Mouse (Mus musculus) forebrain, embryonic 10.5 days (tissue): ENCODE data around the gene St7. TPM values are rescaled to one million over a fixed set of nuclear protein-coding genes. Genes with fewer than 3 reads are reported as not detected.

Experiments used
- DNase-seq: peaks from one replicate; pipeline ENCODE4 v3.0.0-alpha.2; 2017; ENCODE audit warnings: low spot score; ENCODE audit errors: extremely low spot score
- H3K27ac ChIP-seq: fragments of 300-500 bp; sonication (generic); 2 replicates; pipeline ENCODE4 v1.5.1; 2016; ENCODE audit warnings: mild to moderate bottlenecking
- H3K27me3 ChIP-seq: fragments of 300-500 bp; sonication (generic); 2 replicates; pipeline ENCODE4 v1.6.1; 2016; ENCODE audit warnings: mild to moderate bottlenecking; ENCODE audit not compliant: poor library complexity, severe bottlenecking
- H3K36me3 ChIP-seq: fragments of 300-500 bp; sonication (generic); replicated peaks from 2 replicates; pipeline ENCODE4 v1.6.1; 2016; ENCODE audit warnings: mild to moderate bottlenecking, moderate library complexity
- H3K4me1 ChIP-seq: fragments of 300-500 bp; sonication (generic); 2 replicates; pipeline ENCODE4 v1.6.1; 2016
- H3K4me3 ChIP-seq: fragments of 300-500 bp; sonication (generic); 2 replicates; pipeline ENCODE4 v1.5.1; 2016; ENCODE audit warnings: mild to moderate bottlenecking, moderate library complexity
- H3K9me3 ChIP-seq: fragments of 300-500 bp; sonication (generic); 2 replicates; pipeline ENCODE4 v1.6.1; 2016; ENCODE audit warnings: mild to moderate bottlenecking, moderate library complexity
- WGBS: fragments of 180-500 bp; shearing (Covaris S2); methylation state at CpG from one replicate; pipeline ENCODE4 v1.1.7; 2016; 5-methylcytosine and 5-hydroxymethylcytosine counted together
- polyA plus RNA-seq: library from polyadenylated mRNA; unstranded; fragments of >200 nt; fragmentation: Nextera tagmentation; extraction: Ambion mirVana; gene quantifications from 2 replicates; pipeline ENCODE4 v1.2.1, GENCODE M21; 2016

Gene St7
- polyA plus RNA-seq, 1 experiment from 2014 or later: 22.9 TPM

- Histone ChIP-seq H3K36me3 (no peaks in the 10 kb centered on the region), H3K4me1 (peaks cover 30% of the 10 kb centered on the region), H3K9me3 (no peaks in the 10 kb centered on the region), H3K27ac (no peak overlapping the region), H3K4me3 (no peak overlapping the region), H3K27me3 (no peaks in the 10 kb centered on the region)
- no peak for DNase-seq
- 71% methylated on average over 2 of the region's 2 CpGs for WGBS
These were observed 121.4 kb downstream of the St7 start for GRCm38 (mm10) chr6:17814074-17814649.

DNA sequence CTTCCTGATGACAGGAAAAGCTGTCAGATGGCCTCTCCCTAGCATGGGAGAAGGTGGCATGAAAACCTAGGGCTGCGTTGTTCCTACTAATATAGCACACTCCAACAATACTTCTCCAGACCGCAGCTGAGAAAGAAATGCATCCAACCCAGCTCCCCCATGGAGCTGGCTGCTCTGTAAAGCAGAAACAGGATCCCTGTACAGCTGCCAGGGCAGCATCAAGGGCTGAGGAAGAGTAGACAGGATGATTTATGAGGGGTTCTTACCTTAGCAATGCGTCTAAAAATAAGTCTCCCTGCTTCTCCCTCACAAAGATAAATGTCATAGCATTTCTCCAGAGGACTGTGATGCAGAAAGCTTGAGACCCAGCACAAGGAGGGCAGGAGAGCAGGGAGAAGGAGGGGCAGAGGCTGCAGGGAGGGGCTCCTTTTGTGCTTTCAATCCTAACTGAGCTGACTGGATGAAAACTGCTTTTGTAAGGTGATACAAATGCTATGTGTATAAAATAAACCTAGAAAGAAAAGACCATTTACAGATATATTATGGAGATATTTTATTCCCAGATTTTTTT is 124.2 kb downstream of the St7 start:
- Histone ChIP-seq H3K9me3 (no peaks in the 10 kb centered on the region), H3K4me1 (peaks cover 30% of the 10 kb centered on the region), H3K27ac (peak overlapping the region; percentile 58; the same call in 1 of the 2 replicates), H3K4me3 (no peak overlapping the region), H3K27me3 (no peaks in the 10 kb centered on the region), H3K36me3 (no peaks in the 10 kb centered on the region; the same call in 1 of the 2 replicates)
- 37% methylated on average over 3 of the region's 3 CpGs for WGBS
- DNase-seq: no peak

DNA sequence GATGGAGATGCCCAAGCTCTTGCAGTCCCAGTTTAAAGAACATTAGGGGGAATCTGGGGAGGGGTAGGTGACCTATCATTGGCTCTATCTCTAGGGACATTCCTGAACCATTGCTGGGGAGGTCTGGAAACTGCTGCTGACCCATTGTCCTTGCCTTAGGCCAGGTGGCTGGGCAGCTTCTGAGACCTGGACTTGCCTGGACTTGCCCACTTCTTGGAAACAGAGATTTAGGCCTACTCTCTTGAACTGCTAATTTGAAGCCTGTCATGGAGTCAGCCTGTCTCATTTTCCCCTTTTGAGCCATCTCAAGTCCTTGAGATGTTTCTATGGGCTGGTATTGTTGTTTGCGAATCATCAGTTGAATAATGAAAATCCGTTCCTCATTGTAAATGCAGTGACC is 130.9 kb downstream of the St7 start:
- Histone ChIP-seq H3K4me1 (no peaks in the 10 kb centered on the region), H3K27me3 (no peaks in the 10 kb centered on the region), H3K36me3 (peaks cover 6% of the 10 kb centered on the region; the same call in 1 of the 2 replicates), H3K27ac (no peak overlapping the region), H3K9me3 (no peaks in the 10 kb centered on the region), H3K4me3 (no peak overlapping the region)
- DNase-seq: no peak
- 93% methylated on average over 2 of the region's 2 CpGs for WGBS

DNA sequence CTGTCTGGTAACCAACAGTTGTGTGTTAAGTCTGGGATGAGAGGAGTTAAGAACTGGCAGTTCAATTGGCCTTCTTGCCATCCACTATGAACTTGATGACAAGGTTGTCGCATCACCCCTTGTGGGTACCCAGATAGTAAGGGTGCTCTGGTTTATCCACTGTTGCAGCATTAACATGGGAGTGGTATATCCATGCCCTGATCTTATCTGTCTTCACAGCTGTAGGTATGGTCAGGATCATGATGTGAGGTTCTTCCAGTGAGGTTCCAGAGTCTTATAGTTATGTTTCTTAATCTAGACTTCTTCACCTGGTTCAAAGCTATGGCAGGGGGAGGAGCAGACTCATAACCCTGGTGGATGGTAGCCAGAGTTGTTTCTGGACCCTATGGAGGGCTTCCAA is 132.0 kb downstream of the St7 start:
- no peaks in the 10 kb centered on the region for H3K27me3 ChIP-seq
- 82% methylated on average over 1 of the region's 1 CpGs for WGBS
- no peak for DNase-seq

GRCm38 (mm10) chr6:17828382-17828781 is 135.6 kb downstream of the St7 start:
- Histone ChIP-seq H3K4me3 (no peak overlapping the region), H3K9me3 (peaks cover 8% of the 10 kb centered on the region; the same call in 1 of the 2 replicates), H3K4me1 (no peaks in the 10 kb centered on the region), H3K27ac (no peak overlapping the region), H3K27me3 (no peaks in the 10 kb centered on the region), H3K36me3 (peaks cover 20% of the 10 kb centered on the region)
- WGBS: 85% methylated on average over 4 of the region's 4 CpGs
- no peak for DNase-seq

More for the DNA sequence above, 132.0 kb downstream of the St7 start:
- no peak overlapping the region for H3K4me3 ChIP-seq
- no peaks in the 10 kb centered on the region for H3K9me3 ChIP-seq
- no peak overlapping the region for H3K27ac ChIP-seq
- peaks cover 10% of the 10 kb centered on the region for H3K36me3 ChIP-seq
- H3K4me1 ChIP-seq: no peaks in the 10 kb centered on the region

- no peaks in the 10 kb centered on the region for H3K27me3 ChIP-seq
- H3K36me3 ChIP-seq: peaks cover 20% of the 10 kb centered on the region
- no peak overlapping the region for H3K4me3 ChIP-seq
- no peak overlapping the region for H3K27ac ChIP-seq
- DNase-seq: no peak
- H3K9me3 ChIP-seq: peaks cover 8% of the 10 kb centered on the region; the same call in 1 of the 2 replicates
- 98% methylated on average over 1 of the region's 1 CpGs for WGBS
- H3K4me1 ChIP-seq: no peaks in the 10 kb centered on the region
These were observed 137.2 kb downstream of the St7 start for GRCm38 (mm10) chr6:17829981-17830380.

DNA sequence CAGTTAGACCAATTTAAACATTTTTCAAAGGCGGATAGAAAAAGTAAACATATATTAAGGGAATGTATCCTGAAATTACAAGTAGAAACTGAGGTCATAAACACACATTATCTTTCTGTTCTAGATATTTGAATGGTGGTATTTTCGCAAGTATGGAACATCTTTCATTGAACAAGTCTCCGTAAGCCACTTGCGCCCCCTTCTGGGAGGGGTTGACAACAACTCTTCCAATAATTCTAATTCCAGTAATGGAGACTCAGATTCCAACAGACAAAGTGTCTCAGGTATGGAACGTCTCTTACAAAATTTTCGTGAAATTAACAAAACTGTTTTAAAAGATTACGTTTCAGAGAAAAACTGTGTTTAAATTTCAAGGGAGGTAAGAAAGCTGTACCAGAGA is 141.8 kb downstream of the St7 start:
- DNase-seq: peak; percentile 36
- H3K4me3 ChIP-seq: no peak overlapping the region
- peaks cover 11% of the 10 kb centered on the region for H3K36me3 ChIP-seq
- WGBS: 38% methylated on average over 7 of the region's 7 CpGs
- H3K27ac ChIP-seq: no peak overlapping the region
- no peaks in the 10 kb centered on the region for H3K4me1 ChIP-seq
- peaks cover 8% of the 10 kb centered on the region; the same call in 1 of the 2 replicates for H3K9me3 ChIP-seq
- no peaks in the 10 kb centered on the region for H3K27me3 ChIP-seq

DNA sequence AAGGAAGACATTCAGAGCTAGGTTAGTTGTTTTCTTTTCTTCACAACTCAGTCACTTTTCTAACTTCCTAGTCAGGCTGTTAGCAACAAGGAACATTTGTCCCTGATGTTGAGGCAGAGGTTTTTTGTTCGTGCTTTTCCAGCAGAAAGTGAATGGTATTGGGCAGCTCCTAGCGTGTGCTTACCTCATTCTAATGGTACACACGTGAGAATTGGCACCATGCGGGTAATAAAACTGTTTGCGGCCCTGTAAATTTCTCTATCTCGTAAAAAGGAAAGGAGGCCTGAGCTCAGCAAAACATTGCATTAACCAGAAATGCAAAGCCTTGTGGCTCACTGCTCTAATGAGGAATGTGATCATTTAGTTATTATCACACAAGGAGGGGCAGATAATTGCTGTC is 143.0 kb downstream of the St7 start:
- H3K9me3 ChIP-seq: no peaks in the 10 kb centered on the region
- 90% methylated on average over 6 of the region's 6 CpGs for WGBS
- H3K27me3 ChIP-seq: no peaks in the 10 kb centered on the region
- peaks cover 9% of the 10 kb centered on the region for H3K36me3 ChIP-seq
- H3K4me3 ChIP-seq: no peak overlapping the region
- H3K27ac ChIP-seq: no peak overlapping the region
- no peak for DNase-seq
- H3K4me1 ChIP-seq: no peaks in the 10 kb centered on the region

DNA sequence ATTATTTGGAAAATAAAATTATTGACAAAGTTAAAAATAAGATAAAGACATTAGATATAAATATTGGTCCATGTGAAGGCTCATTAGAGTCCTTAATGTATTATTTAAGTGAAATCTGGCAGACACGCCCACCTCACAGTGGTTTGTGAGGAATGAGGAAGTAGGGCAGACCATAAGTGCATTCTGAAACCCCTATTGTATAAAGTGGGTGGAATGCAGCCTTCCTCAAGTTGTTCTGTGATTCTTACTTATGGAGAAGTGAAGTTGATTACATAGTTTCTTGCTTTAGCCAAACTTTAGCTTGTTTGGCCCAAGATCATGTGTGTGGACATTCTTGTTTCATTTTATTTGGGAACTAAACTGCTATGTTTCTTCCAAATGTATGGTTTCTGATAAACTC is 144.9 kb downstream of the St7 start:
- Histone ChIP-seq H3K4me1 (no peaks in the 10 kb centered on the region), H3K27me3 (no peaks in the 10 kb centered on the region), H3K9me3 (no peaks in the 10 kb centered on the region), H3K27ac (no peak overlapping the region), H3K36me3 (peaks cover 11% of the 10 kb centered on the region), H3K4me3 (no peak overlapping the region)
- WGBS: 89% methylated on average over 1 of the region's 1 CpGs
- no peak for DNase-seq

DNA sequence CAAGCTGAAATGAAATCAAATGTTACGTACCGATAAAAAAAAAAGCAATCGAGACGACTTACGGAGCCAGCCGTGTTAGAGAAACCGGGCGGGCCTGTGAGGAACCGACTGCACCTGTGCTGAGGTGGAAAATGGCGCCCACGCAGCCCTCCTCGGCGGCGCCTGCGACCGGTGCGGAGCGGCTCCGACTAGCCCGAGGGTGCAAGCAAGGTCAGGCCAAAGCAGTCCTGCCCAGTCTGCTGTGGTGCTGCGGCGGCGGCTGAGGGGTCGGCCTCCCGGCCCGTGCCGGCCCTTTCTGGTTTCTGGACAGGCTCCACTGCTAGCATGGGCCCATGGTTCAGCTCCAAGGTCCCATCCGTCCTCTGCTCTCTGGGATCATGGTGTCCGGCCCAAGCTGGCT is 147.7 kb downstream of the St7 start:
- H3K9me3 ChIP-seq: no peaks in the 10 kb centered on the region
- no peaks in the 10 kb centered on the region for H3K4me1 ChIP-seq
- no peaks in the 10 kb centered on the region for H3K27me3 ChIP-seq
- H3K27ac ChIP-seq: no peak overlapping the region
- H3K4me3 ChIP-seq: no peak overlapping the region
- DNase-seq: no peak
- 81% methylated on average over 29 of the region's 29 CpGs for WGBS
- peaks cover 11% of the 10 kb centered on the region for H3K36me3 ChIP-seq

- Histone ChIP-seq H3K27ac (no peak overlapping the region), H3K4me1 (no peaks in the 10 kb centered on the region), H3K9me3 (no peaks in the 10 kb centered on the region), H3K36me3 (peaks cover 16% of the 10 kb centered on the region), H3K4me3 (no peak overlapping the region), H3K27me3 (no peaks in the 10 kb centered on the region)
- no peak for DNase-seq
- 34% methylated on average over 3 of the region's 3 CpGs for WGBS
These were observed 150.0 kb downstream of the St7 start for GRCm38 (mm10) chr6:17842759-17843158.

DNA sequence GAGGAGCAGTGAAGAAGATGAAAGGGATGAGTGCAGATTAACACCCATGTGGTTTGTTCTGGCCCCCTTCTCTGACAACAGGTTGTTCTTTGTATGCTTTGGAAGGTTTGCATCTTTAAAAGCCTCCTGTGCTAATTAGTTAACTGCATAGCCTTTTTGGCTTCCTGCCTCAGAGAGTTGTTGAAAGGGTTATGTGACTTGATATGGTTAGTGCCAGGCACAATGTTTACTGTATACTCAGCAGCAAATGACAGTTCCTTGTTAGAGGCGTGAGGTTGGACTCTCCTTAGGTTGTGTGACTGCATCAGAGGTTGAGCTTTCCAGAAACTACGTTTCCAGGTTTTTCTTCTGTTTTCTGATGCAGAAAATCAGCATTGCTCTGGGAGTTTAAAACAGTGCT is 158.6 kb downstream of the St7 start:
- DNase-seq: no peak
- Histone ChIP-seq H3K4me3 (no peak overlapping the region), H3K27ac (no peak overlapping the region), H3K9me3 (no peaks in the 10 kb centered on the region), H3K36me3 (peaks cover 14% of the 10 kb centered on the region; the same call in 1 of the 2 replicates), H3K27me3 (no peaks in the 10 kb centered on the region), H3K4me1 (no peaks in the 10 kb centered on the region)
- WGBS: 82% methylated on average over 2 of the region's 2 CpGs

GRCm38 (mm10) chr6:17853587-17854274 is 161.0 kb downstream of the St7 start:
- Histone ChIP-seq H3K9me3 (no peaks in the 10 kb centered on the region), H3K4me1 (no peaks in the 10 kb centered on the region), H3K27me3 (no peaks in the 10 kb centered on the region), H3K36me3 (peaks cover 13% of the 10 kb centered on the region; the same call in 1 of the 2 replicates), H3K4me3 (no peak overlapping the region), H3K27ac (no peak overlapping the region)
- DNase-seq: no peak
- 67% methylated on average over 5 of the region's 5 CpGs for WGBS
